Mouse (Mus musculus): ENCODE data around the gene Gpa33. TPM values are rescaled to one million over a fixed set of nuclear protein-coding genes. Genes with fewer than 3 reads are reported as not detected.
A peak's percentile ranks its signal among the peaks of the same experiment; 100 is the strongest.

Gpa33 gene
- under 1 TPM; 0.20 to 0.38 TPM for total RNA-seq (2021)
- 0.66 and 0.78 TPM in 2 replicates for polyA plus RNA-seq (2012; rRNA removed)
- long read RNA-seq = 0 reads

DNA sequence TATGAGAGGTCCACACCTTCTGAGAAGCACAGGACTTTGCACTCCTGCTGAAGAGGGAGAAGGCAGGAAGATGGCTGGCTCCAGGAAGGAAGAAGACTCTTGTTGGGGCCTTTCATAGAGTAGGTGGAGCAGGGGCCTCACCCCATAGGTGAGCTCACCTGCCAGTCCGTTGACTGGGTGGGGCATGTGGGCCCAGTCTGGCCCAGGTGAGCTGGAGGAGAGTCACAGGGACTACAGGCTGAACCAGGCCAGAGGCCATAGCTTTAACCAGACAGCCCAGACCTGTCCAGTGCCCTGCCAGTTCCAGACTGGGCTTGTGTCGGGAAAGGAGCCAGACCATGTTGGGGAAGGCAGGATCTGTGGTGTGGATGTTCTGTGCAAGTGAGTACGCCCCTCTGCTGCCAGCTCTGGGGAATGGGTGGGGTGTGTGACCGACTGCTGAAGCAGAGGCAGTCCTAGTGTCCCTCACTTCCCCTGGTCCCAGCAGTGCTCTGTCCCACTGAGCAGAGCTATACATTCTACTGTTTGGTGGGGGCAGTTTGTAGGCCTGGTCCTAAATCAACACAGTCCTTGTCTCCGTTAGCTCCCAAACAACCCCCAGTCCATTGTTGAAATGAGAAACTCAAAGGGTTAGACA lies at the start of gene Gpa33:
Gene Gpa33 (plus strand): TSS at position 15 of the 637 bp plus-strand sequence.
- DNase-seq = no peak

- DNase-seq = no peak
Observed at GRCm38 (mm10) chr1:166088446-166089170, 41.4 kb upstream of the Gpa33 start.

GRCm38 (mm10) chr1:166089337-166089736 lies 40.7 kb upstream of the Gpa33 start:
- no peak for DNase-seq

DNA sequence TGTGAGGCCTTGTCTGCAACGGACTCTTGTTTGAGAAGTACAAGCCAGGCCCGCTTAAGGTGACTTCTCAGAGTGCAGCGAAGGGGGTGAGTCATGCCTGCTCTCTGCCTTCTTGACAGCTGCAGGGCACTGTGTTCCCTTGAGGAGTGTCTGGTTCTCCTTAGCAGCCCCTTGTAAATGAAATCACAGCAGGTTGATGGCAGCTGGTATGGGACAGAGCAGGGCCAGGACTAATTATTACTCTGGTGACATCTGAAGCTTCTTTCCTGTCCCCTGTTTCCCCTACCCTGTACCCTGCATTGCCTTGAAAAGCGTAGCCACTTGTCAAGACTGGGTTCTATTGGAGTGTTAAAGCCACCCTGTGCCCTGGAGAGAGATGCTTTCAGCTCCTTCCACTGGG lies 40.3 kb upstream of the Gpa33 start:
- DNase-seq = peak; percentile 18

DNA sequence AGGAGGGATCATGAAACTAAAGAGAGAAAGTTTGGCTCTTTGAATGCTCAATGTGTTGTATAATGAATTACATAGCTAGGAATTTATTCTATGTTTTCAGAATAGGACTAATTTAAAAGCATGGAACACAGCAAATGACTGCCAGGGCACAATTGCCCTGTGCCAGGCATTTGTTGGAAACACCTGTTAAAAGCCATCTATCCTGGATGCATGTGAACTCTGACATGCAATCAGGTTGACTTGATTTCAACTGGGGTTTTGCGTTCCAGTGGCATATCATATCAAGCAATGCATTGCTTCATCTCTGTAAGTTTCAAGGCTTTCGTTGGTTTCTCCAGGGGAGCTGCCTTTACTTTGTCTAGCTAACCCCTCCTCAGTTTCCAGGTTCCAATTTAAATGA lies 39.7 kb upstream of the Gpa33 start:
- no peak for DNase-seq

DNA sequence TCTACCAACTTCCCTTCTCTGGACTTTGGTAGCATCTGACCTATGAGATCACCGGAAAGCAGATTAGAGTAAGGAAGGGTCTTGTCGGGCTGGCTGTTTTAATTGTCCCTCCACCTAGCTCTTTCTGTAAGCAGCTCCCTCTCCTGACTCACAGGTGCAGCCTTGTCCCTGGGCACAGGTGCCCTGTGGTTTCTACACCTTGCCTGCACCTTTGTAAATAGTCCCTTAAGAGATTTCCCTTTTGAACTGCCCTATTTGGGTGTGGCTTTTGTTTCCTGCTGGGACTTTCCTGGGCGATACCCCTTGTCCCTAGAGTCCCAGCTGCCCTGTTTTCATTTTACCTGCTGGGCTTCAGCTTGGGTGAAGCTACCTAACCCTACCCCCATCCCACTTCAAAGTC lies 35.6 kb upstream of the Gpa33 start:
- DNase-seq = no peak

- no peak for DNase-seq
Observed at GRCm38 (mm10) chr1:166098120-166098519, 31.9 kb upstream of the Gpa33 start.

- peak; percentile 30 for DNase-seq
Observed at GRCm38 (mm10) chr1:166102920-166103608, 27.0 kb upstream of the Gpa33 start.

DNA sequence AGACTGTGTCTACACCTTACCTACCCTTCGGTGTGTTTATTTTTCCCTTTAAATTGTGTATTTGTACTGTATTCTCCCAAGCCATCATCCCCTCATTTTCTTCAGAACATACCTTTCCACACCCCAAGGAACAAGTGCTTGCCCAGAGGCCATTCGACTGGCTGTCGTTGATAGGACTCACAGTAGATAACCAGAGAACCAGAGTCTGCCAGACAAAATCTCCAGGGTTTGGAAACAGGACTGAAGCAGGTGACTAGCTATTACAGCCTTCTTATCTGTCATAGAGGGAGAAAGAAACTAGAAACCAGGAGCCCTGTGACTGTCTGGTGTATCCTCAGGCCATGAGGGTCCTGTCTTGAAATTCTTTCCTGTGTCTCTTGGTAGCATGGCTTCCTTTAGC lies 25.2 kb upstream of the Gpa33 start:
- no peak for DNase-seq

DNA sequence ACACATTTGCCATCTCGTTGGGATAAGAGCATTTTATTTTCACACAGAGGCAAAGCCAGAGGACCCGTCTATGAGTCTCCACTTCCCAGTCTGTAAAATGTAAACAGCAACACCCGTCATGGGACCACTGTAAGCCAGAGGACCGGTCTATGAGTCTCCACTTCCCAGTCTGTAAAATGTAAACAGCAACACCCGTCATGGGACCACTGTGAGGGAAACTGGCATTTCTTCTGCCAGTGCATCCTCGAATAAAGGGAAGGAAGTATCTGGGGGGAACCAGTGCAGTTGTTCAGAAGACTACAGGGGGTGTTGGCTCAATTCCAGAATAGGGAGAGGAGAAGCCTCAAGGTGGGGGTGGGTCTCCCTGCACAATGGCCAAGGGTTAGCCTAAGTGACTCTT lies 24.6 kb upstream of the Gpa33 start:
- DNase-seq = no peak

DNA sequence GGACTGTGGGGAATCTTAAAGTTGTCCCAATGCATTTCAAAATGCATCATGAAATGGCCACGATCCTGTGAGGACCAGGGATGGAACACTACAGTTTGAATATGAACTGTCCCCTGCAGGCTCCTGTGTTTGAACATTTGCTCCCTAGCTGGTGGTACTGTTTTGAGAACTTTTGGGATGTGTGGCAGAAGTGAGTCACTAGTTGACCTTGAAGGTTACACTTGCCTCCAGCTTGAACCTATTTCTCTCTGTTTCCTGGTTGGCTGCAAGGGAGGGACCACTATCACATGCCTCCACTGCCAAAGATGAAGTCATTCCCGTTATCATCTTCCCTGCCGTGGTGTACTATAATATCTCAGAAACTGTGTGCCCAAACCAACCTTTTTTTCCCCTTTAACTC lies 15.1 kb upstream of the Gpa33 start:
- DNase-seq = peak; percentile 36

DNA sequence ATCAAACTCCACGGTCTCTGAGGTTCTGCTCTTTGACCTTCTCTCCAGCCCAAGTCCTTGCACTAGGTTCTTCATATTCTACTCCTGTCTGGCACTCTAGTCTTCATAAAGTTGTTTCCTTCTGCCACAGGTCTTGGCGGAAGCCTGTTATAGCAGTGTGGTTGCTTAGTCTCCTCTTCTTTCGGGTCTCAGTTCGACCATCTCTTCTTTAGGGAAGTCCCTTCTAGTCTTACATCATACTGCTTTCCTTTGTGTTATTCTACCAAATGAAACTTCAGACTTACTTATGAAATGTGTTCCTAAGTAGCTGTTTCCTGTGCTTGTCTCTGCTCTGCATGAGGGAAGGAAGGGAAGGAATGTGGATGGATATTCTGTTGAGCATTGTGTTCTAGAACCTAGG lies 14.3 kb upstream of the Gpa33 start:
- no peak for DNase-seq

DNA sequence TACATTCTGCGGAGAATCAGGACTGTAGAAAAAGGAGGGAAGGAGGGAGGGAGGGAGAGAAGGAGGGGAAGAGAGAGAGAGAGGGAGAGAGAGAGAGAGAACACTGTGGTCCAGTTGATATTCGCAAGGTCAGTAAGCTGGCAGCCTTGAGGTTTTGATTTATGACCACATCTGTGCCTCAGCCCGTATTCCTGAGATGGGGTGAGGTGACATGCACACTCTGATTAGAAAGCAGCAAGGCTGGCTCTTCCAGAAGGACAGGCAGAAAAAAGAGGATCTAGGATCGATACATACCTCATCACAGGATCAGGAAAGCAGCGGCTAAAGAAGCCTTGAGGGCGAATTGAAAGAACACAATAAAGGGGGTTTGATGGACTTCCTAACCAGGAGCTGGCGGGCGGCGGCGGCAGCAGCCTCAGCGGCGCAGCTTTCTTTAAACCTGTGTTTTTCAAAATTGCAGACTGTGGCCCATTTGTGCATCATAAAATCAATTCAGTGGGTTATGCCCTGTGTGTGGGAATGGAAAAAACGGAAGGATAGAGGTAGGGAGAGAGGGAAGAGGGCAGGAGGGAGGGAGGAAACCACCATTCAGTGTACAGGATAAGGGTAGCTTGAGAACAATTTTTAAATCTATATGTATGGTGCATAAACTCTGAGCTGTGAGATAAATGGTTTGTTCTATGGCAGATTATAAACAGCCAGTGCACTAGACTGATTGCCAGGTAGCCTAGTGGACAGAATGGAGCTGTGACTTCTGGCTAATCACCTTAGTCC lies 12.0 kb upstream of the Gpa33 start:
- DNase-seq = peak; percentile 47

- DNase-seq = no peak
Observed at GRCm38 (mm10) chr1:166122114-166122513, 7.9 kb upstream of the Gpa33 start.

- no peak for DNase-seq
Observed at GRCm38 (mm10) chr1:166123045-166123444, 7.0 kb upstream of the Gpa33 start.

GRCm38 (mm10) chr1:166123751-166124150 lies 6.3 kb upstream of the Gpa33 start:
- no peak for DNase-seq

- no peak for DNase-seq
Observed at GRCm38 (mm10) chr1:166124932-166125593, 5.0 kb upstream of the Gpa33 start.

- DNase-seq = no peak
Observed at GRCm38 (mm10) chr1:166126290-166126689, 3.7 kb upstream of the Gpa33 start.

GRCm38 (mm10) chr1:166126795-166127194 lies 3.2 kb upstream of the Gpa33 start:
- DNase-seq = no peak

GRCm38 (mm10) chr1:166127719-166128118 lies 2.3 kb upstream of the Gpa33 start, which contains the start of gene Dusp27:
Dusp27 (minus strand) TSS chr1:166127922.
- DNase-seq = no peak

- no peak for DNase-seq
Observed at GRCm38 (mm10) chr1:166128551-166128950, 1.5 kb upstream of the Gpa33 start.

GRCm38 (mm10) chr1:166132367-166132766 lies 2.3 kb downstream of the Gpa33 start:
- no peak for DNase-seq
